Mouse (Mus musculus): ENCODE data around the gene Sh2d6. TPM values are rescaled to one million over a fixed set of nuclear protein-coding genes. Genes with fewer than 3 reads are reported as not detected.
A peak's percentile ranks its signal among the peaks of the same experiment; 100 is the strongest.

The Sh2d6 gene
- total and polyA plus RNA-seq, 3 experiments = 0.21 TPM; not detected in 2

DNA sequence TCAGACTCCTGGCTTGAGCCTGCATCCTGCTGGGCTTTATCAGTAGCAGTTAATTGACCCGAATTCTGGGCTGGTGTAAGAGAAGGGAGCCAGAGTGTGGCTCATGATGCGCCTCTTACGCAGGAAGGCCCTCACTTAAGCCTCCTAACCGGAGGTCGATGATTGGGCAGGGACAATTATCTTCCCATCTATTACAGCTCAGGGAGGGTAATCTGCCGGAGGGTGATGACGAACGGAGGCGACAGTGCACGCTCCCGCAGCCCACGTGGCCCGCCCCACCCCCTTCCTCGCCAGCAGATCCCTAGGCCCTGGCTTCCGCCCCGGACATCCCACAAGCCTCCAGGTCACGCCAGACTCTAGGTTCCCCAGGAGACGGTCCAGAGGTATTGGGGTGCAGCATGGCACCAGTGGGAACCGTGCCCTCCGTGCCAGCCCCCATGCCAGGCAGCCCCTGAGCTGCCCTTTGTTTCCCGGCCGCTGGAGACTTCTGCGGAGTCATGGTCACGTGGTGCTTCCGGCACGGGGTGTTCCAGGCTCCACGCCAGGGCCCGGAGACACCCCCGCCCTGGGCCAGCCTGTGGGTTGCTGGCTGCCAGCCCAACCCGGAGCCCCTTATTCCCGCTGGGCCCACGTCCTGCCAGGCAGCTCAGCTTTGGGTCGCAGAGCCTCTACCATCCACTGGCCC, 9.0 kb downstream of the Sh2d6 start:
- peak overlapping the region; percentile 68 for H3K9ac ChIP-seq (ENCODE audit: low read depth, low read length)
- peak; percentile 92 to 93 for DNase-seq
- intact Hi-C loops (cut with DNase I) = loop anchor here (1.0 to 2.0 kb wide), 3 partner anchors 20 to 73 kb away; partner anchors contain the start of gene Mat2a
- peak overlapping the region; percentile 90 for H3K27ac ChIP-seq
- 5% methylated on average over 33 of the region's 33 CpGs for WGBS
- H3K36me3 ChIP-seq (ENCODE audit: control insufficient read depth, insufficient read depth, low read length) = 0 out of 2 replicates have a peak, but pooled peaks cover 2% of the 10 kb centered on the region
- H3K4me3 ChIP-seq = peak overlapping the region; percentile 54
- H3K4me1 ChIP-seq (ENCODE audit: control insufficient read depth, insufficient read depth, low read length) = peaks cover 23% of the 10 kb centered on the region
- no peaks in the 10 kb centered on the region for H3K27me3 ChIP-seq (ENCODE audit: control insufficient read depth, insufficient read depth, low read length)
- TF ChIP-seq CTCF (IDR thresholded peaks at IDR 0.05) = no peak
- TF ChIP-seq EP300 (IDR thresholded peaks at IDR 0.05; ENCODE audit: insufficient read depth, low read depth, low read length) = peak; percentile 50
- TF ChIP-seq POLR2A (IDR thresholded peaks at IDR 0.05; ENCODE audit: insufficient read depth, low read depth, low read length) = peak; percentile 44; the same call in 1 of the 2 replicates
- no peaks in the 10 kb centered on the region for H3K79me2 ChIP-seq (replicated peaks; ENCODE audit: control insufficient read depth, insufficient read depth, low read length)

DNA sequence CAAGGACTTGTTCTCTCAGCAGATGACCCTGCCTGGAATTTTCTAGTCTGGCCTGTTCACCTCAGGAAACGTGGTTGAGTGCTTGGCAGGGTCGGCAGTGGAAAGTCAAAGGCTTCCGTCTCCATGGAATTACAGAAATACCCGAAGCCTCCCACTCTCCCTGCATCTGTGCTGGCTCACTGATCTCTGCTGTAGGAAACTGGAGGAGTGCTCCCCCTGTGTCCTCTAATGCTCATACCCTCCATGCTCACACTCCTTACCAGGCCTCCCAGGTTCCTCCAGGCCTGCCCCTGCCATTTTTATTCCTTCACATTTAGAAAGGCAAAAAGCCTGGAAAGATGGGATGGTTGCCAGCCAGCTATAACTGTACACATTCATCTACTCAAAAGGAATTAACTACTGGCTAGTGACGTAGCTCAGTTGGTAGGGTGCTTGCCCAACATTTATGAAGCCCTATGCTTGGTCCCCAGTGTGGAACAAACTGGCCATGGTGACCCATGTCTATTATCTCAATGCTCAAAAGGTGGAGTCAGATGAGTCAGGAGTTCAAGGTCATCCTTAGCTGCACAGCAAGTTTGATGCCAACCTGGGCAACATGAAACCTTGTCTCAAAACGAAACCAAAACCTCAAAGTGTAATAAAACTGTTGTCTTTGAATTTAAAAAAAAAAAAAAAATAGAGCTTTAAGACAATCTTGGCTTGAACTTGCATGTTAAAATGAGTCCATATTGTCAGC, 10.7 kb downstream of the Sh2d6 start:
- intact Hi-C loops (cut with DNase I) = no loop called here
- 36% methylated on average over 6 of the region's 6 CpGs for WGBS

DNA sequence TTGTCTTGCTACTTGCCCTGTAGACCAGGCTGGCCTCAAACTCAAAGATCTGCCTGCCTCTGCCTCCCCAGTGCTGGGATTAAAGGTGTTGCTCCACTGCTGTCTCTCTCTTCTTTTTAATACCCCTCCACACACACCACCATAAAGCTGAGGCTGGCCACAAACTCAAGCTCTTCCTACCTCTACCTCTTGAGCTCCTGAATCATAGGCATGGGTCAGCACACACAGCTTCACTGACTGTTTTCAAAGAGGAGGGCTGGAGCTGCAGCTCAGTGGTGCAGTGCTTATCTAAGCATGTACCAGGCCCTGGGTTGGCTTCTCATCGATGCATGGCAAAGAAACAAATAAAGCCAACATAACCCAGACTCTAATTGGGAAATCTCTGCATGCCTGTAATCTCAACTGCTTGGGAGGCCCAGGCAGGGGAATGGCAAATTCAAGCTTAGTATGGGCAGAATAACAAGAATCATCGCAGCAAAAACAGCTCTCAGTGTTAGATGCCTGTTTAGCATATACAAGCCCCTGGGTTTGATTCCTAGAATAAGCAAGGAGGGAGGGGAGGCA, 11.6 kb downstream of the Sh2d6 start:
- Histone ChIP-seq H3K4me1 (ENCODE audit: control insufficient read depth, insufficient read depth, low read length) (peaks cover 23% of the 10 kb centered on the region), H3K79me2 (replicated peaks; ENCODE audit: control insufficient read depth, insufficient read depth, low read length) (no peaks in the 10 kb centered on the region), H3K36me3 (ENCODE audit: control insufficient read depth, insufficient read depth, low read length) (0 out of 2 replicates have a peak, but pooled peaks cover 2% of the 10 kb centered on the region), H3K27me3 (ENCODE audit: control insufficient read depth, insufficient read depth, low read length) (no peaks in the 10 kb centered on the region), H3K9ac (ENCODE audit: low read depth, low read length) (no peak overlapping the region), H3K4me3 (no peak overlapping the region), H3K27ac (no peak overlapping the region; the same call in 1 of the 2 replicates)
- 49% methylated on average over 2 of the region's 2 CpGs for WGBS
- no peak for TF ChIP-seq POLR2A (IDR thresholded peaks at IDR 0.05; ENCODE audit: insufficient read depth, low read depth, low read length)
- no peak for TF ChIP-seq EP300 (IDR thresholded peaks at IDR 0.05; ENCODE audit: insufficient read depth, low read depth, low read length)
- TF ChIP-seq CTCF (IDR thresholded peaks at IDR 0.05) = no peak
- intact Hi-C loops (cut with DNase I) = no loop called here
- no peak for DNase-seq

More for the DNA sequence above, 10.7 kb downstream of the Sh2d6 start:
- Histone ChIP-seq H3K4me3 (no peak overlapping the region), H3K36me3 (ENCODE audit: control insufficient read depth, insufficient read depth, low read length) (0 out of 2 replicates have a peak, but pooled peaks cover 2% of the 10 kb centered on the region), H3K27me3 (ENCODE audit: control insufficient read depth, insufficient read depth, low read length) (no peaks in the 10 kb centered on the region), H3K9ac (ENCODE audit: low read depth, low read length) (no peak overlapping the region), H3K79me2 (replicated peaks; ENCODE audit: control insufficient read depth, insufficient read depth, low read length) (no peaks in the 10 kb centered on the region), H3K4me1 (ENCODE audit: control insufficient read depth, insufficient read depth, low read length) (peaks cover 23% of the 10 kb centered on the region), H3K27ac (peak overlapping the region; percentile 52)
- DNase-seq = peak in 1 of 2 experiments; percentile 44
- TF ChIP-seq CTCF (IDR thresholded peaks at IDR 0.05) (peak; percentile 34), POLR2A (IDR thresholded peaks at IDR 0.05; ENCODE audit: insufficient read depth, low read depth, low read length) (no peak), EP300 (IDR thresholded peaks at IDR 0.05; ENCODE audit: insufficient read depth, low read depth, low read length) (0 out of 2 replicates have a peak, but pooled peaks have one; percentile 54)

DNA sequence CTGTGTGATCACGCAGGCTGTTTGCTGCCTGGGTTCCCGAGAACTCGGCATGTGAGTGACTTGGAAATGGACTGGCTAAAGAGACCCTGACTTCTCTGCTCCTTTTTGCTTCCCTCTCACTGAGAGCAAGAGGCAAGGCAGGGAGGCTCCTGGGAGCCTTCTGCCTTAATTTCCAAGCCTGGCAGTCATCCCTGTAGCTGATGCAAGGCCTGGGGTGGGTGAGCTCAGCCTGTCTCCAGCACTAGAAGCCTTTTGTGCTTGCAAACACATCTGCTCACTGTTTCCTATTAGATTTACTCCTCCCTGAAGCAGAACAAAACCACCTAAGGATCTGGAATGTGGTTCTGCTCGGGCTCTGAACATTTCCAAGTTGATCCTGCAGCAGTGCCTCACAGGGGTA, 12.9 kb downstream of the Sh2d6 start:
- Histone ChIP-seq H3K27me3 (ENCODE audit: control insufficient read depth, insufficient read depth, low read length) (no peaks in the 10 kb centered on the region), H3K36me3 (ENCODE audit: control insufficient read depth, insufficient read depth, low read length) (0 out of 2 replicates have a peak, but pooled peaks cover 2% of the 10 kb centered on the region), H3K4me3 (no peak overlapping the region), H3K79me2 (replicated peaks; ENCODE audit: control insufficient read depth, insufficient read depth, low read length) (no peaks in the 10 kb centered on the region), H3K27ac (no peak overlapping the region), H3K4me1 (ENCODE audit: control insufficient read depth, insufficient read depth, low read length) (peaks cover 23% of the 10 kb centered on the region), H3K9ac (ENCODE audit: low read depth, low read length) (no peak overlapping the region)
- intact Hi-C loops (cut with DNase I) = no loop called here
- WGBS = 86% methylated on average over 4 of the region's 4 CpGs
- DNase-seq = peak in 1 of 2 experiments; percentile 32
- TF ChIP-seq EP300 (IDR thresholded peaks at IDR 0.05; ENCODE audit: insufficient read depth, low read depth, low read length) (no peak), POLR2A (IDR thresholded peaks at IDR 0.05; ENCODE audit: insufficient read depth, low read depth, low read length) (no peak), CTCF (IDR thresholded peaks at IDR 0.05) (no peak)

DNA sequence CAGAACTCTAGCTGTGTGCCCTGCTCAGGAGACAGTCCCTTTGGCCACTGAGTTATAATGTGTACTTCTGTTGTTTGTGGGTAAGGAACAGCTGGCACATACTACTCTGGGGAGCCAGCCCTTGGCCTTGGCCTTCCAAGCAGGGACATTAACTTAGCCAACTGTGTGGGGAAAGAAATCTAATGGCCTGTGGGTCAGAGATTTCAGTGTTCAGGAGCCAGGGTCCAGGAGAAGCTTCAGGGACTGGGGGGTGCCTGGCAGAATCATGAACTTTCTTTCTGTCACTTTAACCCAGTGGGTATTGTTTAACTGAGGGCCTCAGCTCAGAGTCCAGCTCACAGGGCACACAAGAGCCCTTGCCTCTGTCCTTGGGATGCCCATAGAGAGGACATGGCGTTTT, 15.4 kb downstream of the Sh2d6 start:
- H3K27ac ChIP-seq = no peak overlapping the region
- H3K4me1 ChIP-seq (ENCODE audit: control insufficient read depth, insufficient read depth, low read length) = peaks cover 9% of the 10 kb centered on the region
- no peak overlapping the region for H3K9ac ChIP-seq (ENCODE audit: low read depth, low read length)
- no peaks in the 10 kb centered on the region for H3K36me3 ChIP-seq (ENCODE audit: control insufficient read depth, insufficient read depth, low read length)
- intact Hi-C loops (cut with DNase I) = no loop called here
- no peak for DNase-seq
- H3K4me3 ChIP-seq = no peak overlapping the region
- WGBS = 90% methylated on average over 1 of the region's 1 CpGs
- H3K79me2 ChIP-seq (replicated peaks; ENCODE audit: control insufficient read depth, insufficient read depth, low read length) = no peaks in the 10 kb centered on the region
- H3K27me3 ChIP-seq (ENCODE audit: control insufficient read depth, insufficient read depth, low read length) = no peaks in the 10 kb centered on the region
- TF ChIP-seq POLR2A (IDR thresholded peaks at IDR 0.05; ENCODE audit: insufficient read depth, low read depth, low read length) (no peak), CTCF (IDR thresholded peaks at IDR 0.05) (no peak), EP300 (IDR thresholded peaks at IDR 0.05; ENCODE audit: insufficient read depth, low read depth, low read length) (no peak)
